Mouse (Mus musculus): Measurements from ENCODE around the gene CT030661.1. TPM values are rescaled to one million over a fixed set of nuclear protein-coding genes. Genes with fewer than 3 reads are reported as not detected.
A peak's percentile ranks its signal among the peaks of the same experiment; 100 is the strongest.
"Not testable (repeated sequence)": the region's sequence is repeated elsewhere in the genome, so short reads cannot be mapped to it uniquely, and the experiment has no call there.

CT030661.1 gene
- total RNA-seq (2021) = 1 to 10 TPM; 5.9 to 6.2 TPM
- long read RNA-seq, experiment 1, partial matches to known transcripts = 0 of 2 reads
- long read RNA-seq, experiment 1, other reads (novel, unspliced or antisense) = 1 of 2 reads
- long read RNA-seq, experiment 2, partial matches to known transcripts = 0 of 2 reads
- long read RNA-seq, experiment 2, other reads (novel, unspliced or antisense) = 1 of 2 reads

DNA sequence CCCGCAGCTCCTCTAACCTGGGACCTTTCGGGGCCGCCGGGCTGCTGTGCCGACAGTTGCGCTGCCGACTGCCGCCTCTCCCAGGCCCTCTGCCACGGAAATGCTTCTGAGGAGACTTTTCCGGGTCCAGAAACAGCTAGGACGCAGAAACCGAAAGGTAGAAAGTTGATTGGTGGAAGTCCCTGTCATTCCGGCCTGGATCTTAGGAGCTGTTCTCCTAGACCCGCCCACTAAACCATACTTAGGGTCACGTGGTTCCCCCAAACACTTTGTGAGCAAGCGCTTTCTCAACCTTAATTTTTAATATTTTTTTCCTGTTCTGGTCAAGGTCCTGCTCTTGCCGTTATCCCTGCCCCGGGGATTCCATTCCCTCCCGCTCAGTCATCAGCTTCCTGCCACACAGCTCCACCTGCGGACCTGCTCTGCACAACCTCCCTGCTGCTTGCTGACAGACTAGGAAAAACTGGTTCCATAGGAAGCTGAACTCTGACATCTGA, at the start of gene CT030661.1:
TSS of gene CT030661.1 (minus strand) at position 108 of the 497 bp plus-strand sequence.
- intact Hi-C loops (cut with DNase I; ENCODE audit: low total_unique reads) = not testable (repeated sequence)
- peak; percentile 85 for DNase-seq

DNA sequence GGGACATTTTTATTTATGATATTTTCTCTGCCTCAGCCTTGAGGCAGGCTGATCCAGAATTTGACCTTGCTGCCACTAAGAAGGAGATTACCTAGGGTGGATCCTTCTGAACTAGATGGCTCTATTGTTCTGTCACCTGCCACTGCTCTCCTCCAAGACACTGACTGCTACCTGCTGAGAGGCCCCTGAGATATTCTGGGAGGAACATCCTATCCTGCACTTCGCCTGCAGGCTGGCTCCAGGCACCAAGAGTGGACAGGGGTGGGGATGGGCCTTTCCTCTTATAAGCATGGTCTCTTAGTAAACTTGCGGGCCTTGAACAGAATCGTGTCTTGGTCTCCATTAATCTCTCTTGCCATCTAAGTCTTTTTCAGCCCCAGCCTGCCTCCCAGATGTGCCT, 49.3 kb upstream of the CT030661.1 start:
- no peak for DNase-seq
- intact Hi-C loops (cut with DNase I; ENCODE audit: low total_unique reads) = no loop called here

DNA sequence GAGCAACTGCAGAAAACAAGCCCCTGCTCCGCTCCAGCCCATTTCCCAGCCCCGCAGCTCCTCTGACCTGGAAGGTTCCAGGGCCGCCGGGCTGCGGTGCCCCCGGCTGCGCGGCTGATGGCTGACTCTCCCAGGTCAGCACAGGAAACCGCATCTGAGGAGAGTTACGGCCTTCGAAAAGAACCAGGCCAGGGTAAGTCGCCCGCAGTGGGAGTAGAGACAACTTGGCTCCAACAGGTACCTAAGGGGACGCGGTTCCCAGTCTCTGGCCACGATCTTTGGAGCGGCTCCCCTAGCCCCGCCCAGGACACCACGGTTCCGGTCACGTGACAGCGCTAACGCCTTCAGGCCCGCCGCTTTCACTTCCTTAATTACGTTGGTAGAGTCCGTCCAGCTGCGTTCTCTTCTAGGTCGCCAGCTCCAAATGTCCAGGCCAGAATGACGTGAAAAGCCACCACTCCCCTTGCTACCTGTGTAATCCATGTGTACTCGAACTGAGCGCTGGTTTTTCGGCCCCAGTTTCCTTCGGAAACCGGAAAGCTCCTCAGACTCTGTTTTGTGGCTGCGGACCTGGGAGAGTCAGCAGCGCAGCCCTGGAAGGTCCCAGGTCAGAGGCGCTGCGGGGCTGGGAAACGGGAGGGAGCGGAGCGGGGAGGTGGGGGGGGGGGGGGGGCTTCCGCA, 46.6 kb upstream of the CT030661.1 start, which contains the start of the genes Zfp944 and Zfp758:
TSS of gene Zfp944 (minus strand) at position 300 of the 681 bp plus-strand sequence.
TSS of gene Zfp758 (plus strand) at position 353 of the 681 bp plus-strand sequence.
- DNase-seq = peak; percentile 19
- intact Hi-C loops (cut with DNase I; ENCODE audit: low total_unique reads) = not testable (repeated sequence)

DNA sequence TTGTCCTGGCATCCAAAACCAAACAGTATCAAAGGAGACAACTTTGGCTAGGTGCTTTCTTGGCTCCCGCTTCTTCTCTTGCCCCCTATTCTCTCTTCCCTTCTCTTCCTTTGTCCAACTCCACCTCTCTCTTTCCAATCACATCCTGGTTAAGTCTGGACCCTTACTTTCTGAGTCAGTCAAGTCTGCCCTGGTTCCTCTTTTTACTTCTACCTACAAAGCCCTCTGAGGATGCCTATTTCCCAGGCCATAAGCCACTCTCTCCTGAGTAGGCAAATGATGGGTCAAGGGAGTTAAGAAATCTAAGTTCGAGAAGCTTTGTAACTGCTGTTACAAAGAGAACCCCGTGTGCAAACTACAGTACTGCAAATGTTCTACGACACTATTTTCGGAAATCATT, 45.9 kb upstream of the CT030661.1 start:
- DNase-seq = no peak
- intact Hi-C loops (cut with DNase I; ENCODE audit: low total_unique reads) = no loop called here

DNA sequence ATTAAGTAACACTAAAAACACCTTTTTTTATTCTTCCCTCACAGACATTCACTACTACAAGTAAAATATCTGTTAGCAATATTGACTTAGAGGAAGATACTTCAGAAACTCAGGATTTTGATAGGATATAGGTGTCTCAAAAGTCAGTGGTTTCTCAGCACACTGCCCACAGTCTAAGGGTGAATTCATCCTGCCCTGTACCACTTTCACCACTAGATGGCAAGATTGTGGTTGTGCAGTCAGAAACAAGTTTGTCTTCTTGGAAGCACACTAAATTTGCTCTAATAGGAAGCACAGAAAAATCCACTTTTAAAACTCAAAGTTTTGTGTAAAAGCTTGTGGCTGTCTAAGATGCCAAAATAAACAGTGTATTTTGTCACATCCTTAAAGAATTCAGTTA, 38.2 kb upstream of the CT030661.1 start:
- peak; percentile 5 for DNase-seq
- intact Hi-C loops (cut with DNase I; ENCODE audit: low total_unique reads) = no loop called here

DNA sequence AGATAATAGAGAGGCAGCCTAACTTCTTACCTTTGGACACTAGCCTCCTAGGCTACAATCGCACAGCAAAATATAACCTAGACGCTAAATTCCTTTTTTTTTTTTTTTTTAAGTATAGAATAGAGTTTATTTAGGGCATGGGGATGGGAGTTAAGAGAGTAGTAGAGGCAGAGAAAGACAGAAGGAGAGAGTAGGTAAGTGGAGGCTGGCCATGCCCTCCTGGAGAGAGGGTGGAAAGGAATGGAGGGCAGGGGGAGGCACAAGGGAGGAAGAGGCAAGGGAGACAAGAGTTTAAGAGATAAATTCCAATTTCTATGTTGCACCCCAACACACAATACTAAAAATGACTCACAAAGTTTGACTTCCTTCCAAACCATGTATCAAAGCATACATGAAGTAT, 610 bp upstream of the CT030661.1 start:
- intact Hi-C loops (cut with DNase I; ENCODE audit: low total_unique reads); DNase-seq: not testable (repeated sequence)

DNA sequence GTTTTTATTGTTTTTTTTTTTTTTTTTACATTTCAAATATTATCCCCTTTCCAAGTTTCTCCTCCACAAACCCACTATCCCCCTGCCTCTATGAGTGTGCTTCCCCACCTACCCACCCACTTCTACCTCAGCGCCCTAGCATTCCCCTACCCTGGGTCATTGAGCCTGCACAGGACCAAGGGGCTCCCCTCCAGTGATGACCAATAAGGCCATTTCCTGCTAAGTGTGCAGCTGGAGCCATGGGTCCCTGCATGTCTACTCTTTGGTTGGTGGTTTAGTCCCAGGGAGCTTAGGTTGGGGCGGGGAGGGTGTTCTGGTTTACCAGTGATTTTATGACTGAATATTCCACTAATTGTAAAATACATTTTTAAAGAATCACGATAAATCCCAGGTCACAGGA, 418 bp downstream of the CT030661.1 start:
- DNase-seq; intact Hi-C loops (cut with DNase I; ENCODE audit: low total_unique reads): not testable (repeated sequence)

Other genes with a start within 250 kb of the CT030661.1 start
- under 1 TPM; 0.58 to 0.98 TPM for gene Zfp947, start 148.6 kb downstream of the CT030661.1 start, total RNA-seq (2021)
- gene Zfp994, start 89.2 kb downstream of the CT030661.1 start, total RNA-seq (2021) = 1 to 10 TPM; 1.9 to 2.0 TPM
- 1 to 10 TPM; 3.3 to 4.0 TPM for gene Zfp944, start 46.6 kb upstream of the CT030661.1 start, total RNA-seq (2021)
- gene Zfp758, start 46.6 kb upstream of the CT030661.1 start, total RNA-seq (2021) = 1 to 10 TPM; 5.3 to 5.5 TPM
- gene Zfp946, start 109.4 kb upstream of the CT030661.1 start, total RNA-seq (2021) = 1 to 10 TPM; 3.4 to 3.5 TPM